Mouse (Mus musculus) heart, embryonic 10.5 days (tissue): Measurements from ENCODE around the gene Elmo3. TPM values are rescaled to one million over a fixed set of nuclear protein-coding genes. Genes with fewer than 3 reads are reported as not detected.

ENCODE experiments used
- DNase-seq: peaks from one replicate; pipeline ENCODE4 v3.0.0-alpha.2; 2017; ENCODE audit warnings: low spot score
- H3K27ac ChIP-seq: fragments of 300-500 bp; sonication (generic); 2 replicates; pipeline ENCODE4 v1.5.1; 2016; ENCODE audit warnings: mild to moderate bottlenecking
- H3K27me3 ChIP-seq: fragments of 300-500 bp; sonication (generic); 2 replicates; pipeline ENCODE4 v1.6.1; 2016; ENCODE audit warnings: mild to moderate bottlenecking; ENCODE audit not compliant: poor library complexity, insufficient read depth, severe bottlenecking
- H3K36me3 ChIP-seq: fragments of 300-500 bp; sonication (generic); 2 replicates; pipeline ENCODE4 v1.6.1; 2016; ENCODE audit warnings: mild to moderate bottlenecking, moderate library complexity
- H3K4me1 ChIP-seq: fragments of 300-500 bp; sonication (generic); 2 replicates; pipeline ENCODE4 v1.6.1; 2016; ENCODE audit warnings: mild to moderate bottlenecking
- H3K4me3 ChIP-seq: fragments of 300-500 bp; sonication (generic); 2 replicates; pipeline ENCODE4 v1.5.1; 2016; ENCODE audit warnings: mild to moderate bottlenecking, moderate library complexity
- H3K9me3 ChIP-seq: fragments of 300-500 bp; sonication (generic); 2 replicates; pipeline ENCODE4 v1.6.1; 2016; ENCODE audit warnings: mild to moderate bottlenecking, moderate library complexity
- WGBS: fragments of 180-500 bp; shearing (Covaris S2); methylation state at CpG from one replicate; pipeline ENCODE4 v1.1.7; 2016; 5-methylcytosine and 5-hydroxymethylcytosine counted together
- polyA plus RNA-seq: library from polyadenylated mRNA; unstranded; fragments of >200 nt; fragmentation: Nextera tagmentation; extraction: Ambion mirVana; gene quantifications from 2 replicates; pipeline ENCODE4 v1.2.1, GENCODE M21; 2016

Elmo3 gene
- polyA plus RNA-seq = 3.9 and 4.4 TPM in 2 replicates

- Histone ChIP-seq H3K4me1 (peaks cover 42% of the 10 kb centered on the region), H3K27me3 (no peaks in the 10 kb centered on the region), H3K27ac (peak within 1 kb of the TSS; percentile 88), H3K9me3 (no peaks in the 10 kb centered on the region), H3K36me3 (peaks cover 81% of the 10 kb centered on the region), H3K4me3 (peak within 1 kb of the TSS; percentile 61)
- 6% methylated on average over 26 of the region's 30 CpGs for WGBS
- DNase-seq = peak; percentile 87
Measured at GRCm38 (mm10) chr8:105305211-105306145, at the start of gene Elmo3. Gene Elmo3 (plus strand): TSS chr8:105305601.

- H3K27me3 ChIP-seq = peaks cover 80% of the 10 kb centered on the region
- no peaks in the 10 kb centered on the region for H3K9me3 ChIP-seq
- no peak overlapping the region for H3K27ac ChIP-seq
- WGBS = 56% methylated on average over 7 of the region's 7 CpGs
- no peak for DNase-seq
- peaks cover 50% of the 10 kb centered on the region for H3K4me1 ChIP-seq
- no peak overlapping the region for H3K4me3 ChIP-seq
- peaks cover 9% of the 10 kb centered on the region; the same call in 1 of the 2 replicates for H3K36me3 ChIP-seq
Measured at GRCm38 (mm10) chr8:105257318-105258114, 47.9 kb upstream of the Elmo3 start.

- 2% methylated on average over 55 of the region's 55 CpGs for WGBS
- no peak for DNase-seq
- Histone ChIP-seq H3K27ac (peak overlapping the region; percentile 19; the same call in 1 of the 2 replicates), H3K36me3 (no peaks in the 10 kb centered on the region), H3K9me3 (no peaks in the 10 kb centered on the region), H3K27me3 (peaks cover 95% of the 10 kb centered on the region), H3K4me3 (peak overlapping the region; percentile 62), H3K4me1 (peaks cover 38% of the 10 kb centered on the region)
Measured at GRCm38 (mm10) chr8:105258911-105259720, 46.3 kb upstream of the Elmo3 start.

GRCm38 (mm10) chr8:105259721-105260320 lies 45.6 kb upstream of the Elmo3 start:
- Histone ChIP-seq H3K36me3 (no peaks in the 10 kb centered on the region), H3K27me3 (peaks cover 99% of the 10 kb centered on the region), H3K4me3 (peak overlapping the region; percentile 62), H3K27ac (no peak overlapping the region), H3K4me1 (peaks cover 33% of the 10 kb centered on the region), H3K9me3 (no peaks in the 10 kb centered on the region)
- DNase-seq = peak; percentile 90
- 5% methylated on average over 30 of the region's 30 CpGs for WGBS

- peaks cover 32% of the 10 kb centered on the region for H3K4me1 ChIP-seq
- no peaks in the 10 kb centered on the region for H3K9me3 ChIP-seq
- peaks cover 99% of the 10 kb centered on the region for H3K27me3 ChIP-seq
- no peaks in the 10 kb centered on the region for H3K36me3 ChIP-seq
- H3K4me3 ChIP-seq = no peak overlapping the region
- WGBS = 64% methylated on average over 7 of the region's 7 CpGs
- DNase-seq = no peak
- no peak overlapping the region for H3K27ac ChIP-seq
Measured at GRCm38 (mm10) chr8:105260371-105261099, 44.9 kb upstream of the Elmo3 start.

- H3K27ac ChIP-seq = no peak overlapping the region
- H3K36me3 ChIP-seq = no peaks in the 10 kb centered on the region
- DNase-seq = no peak
- peaks cover 99% of the 10 kb centered on the region for H3K27me3 ChIP-seq
- no peaks in the 10 kb centered on the region; the same call in 1 of the 2 replicates for H3K9me3 ChIP-seq
- H3K4me3 ChIP-seq = no peak overlapping the region
- H3K4me1 ChIP-seq = peaks cover 29% of the 10 kb centered on the region
- WGBS = 78% methylated on average over 12 of the region's 12 CpGs
Measured at GRCm38 (mm10) chr8:105261326-105261980, 43.9 kb upstream of the Elmo3 start.

- Histone ChIP-seq H3K36me3 (no peaks in the 10 kb centered on the region), H3K9me3 (no peaks in the 10 kb centered on the region; the same call in 1 of the 2 replicates), H3K27me3 (peaks cover 99% of the 10 kb centered on the region), H3K4me1 (peaks cover 39% of the 10 kb centered on the region), H3K4me3 (peak overlapping the region; percentile 71; the same call in 1 of the 2 replicates), H3K27ac (no peak overlapping the region)
- 42% methylated on average over 16 of the region's 16 CpGs for WGBS
- no peak for DNase-seq
Measured at GRCm38 (mm10) chr8:105263244-105263912, 42.0 kb upstream of the Elmo3 start.

GRCm38 (mm10) chr8:105264024-105264982 lies 41.1 kb upstream of the Elmo3 start, which contains the start of the genes Tradd and Fbxl8:
Gene Tradd (minus strand): TSS chr8:105264609.
Gene Fbxl8 (plus strand): TSS chr8:105264648.
- peak within 1 kb of the TSS; percentile 74; the same call in 1 of the 2 replicates for H3K27ac ChIP-seq
- 2% methylated on average over 54 of the region's 54 CpGs for WGBS

GRCm38 (mm10) chr8:105265128-105265527 lies 40.3 kb upstream of the Elmo3 start:
- Histone ChIP-seq H3K27ac (peak overlapping the region; percentile 74; the same call in 1 of the 2 replicates), H3K9me3 (no peaks in the 10 kb centered on the region; the same call in 1 of the 2 replicates), H3K4me3 (peak overlapping the region; percentile 71), H3K27me3 (peaks cover 99% of the 10 kb centered on the region), H3K36me3 (no peaks in the 10 kb centered on the region), H3K4me1 (peaks cover 39% of the 10 kb centered on the region)
- WGBS = 21% methylated on average over 10 of the region's 10 CpGs
- no peak for DNase-seq

More at GRCm38 (mm10) chr8:105264024-105264982, 41.1 kb upstream of the Elmo3 start, which contains the start of the genes Tradd and Fbxl8:
- peak; percentile 87 for DNase-seq
- no peaks in the 10 kb centered on the region; the same call in 1 of the 2 replicates for H3K9me3 ChIP-seq
- H3K27me3 ChIP-seq = peaks cover 99% of the 10 kb centered on the region
- no peaks in the 10 kb centered on the region for H3K36me3 ChIP-seq
- H3K4me3 ChIP-seq = peak within 1 kb of the TSS; percentile 71
- H3K4me1 ChIP-seq = peaks cover 39% of the 10 kb centered on the region
